Mouse (Mus musculus) midbrain, embryonic 13.5 days (tissue): ENCODE measurements around the gene Lpcat2b. TPM values are rescaled to one million over a fixed set of nuclear protein-coding genes. Genes with fewer than 3 reads are reported as not detected.
"Not testable (repeated sequence)": the region's sequence is repeated elsewhere in the genome, so short reads cannot be mapped to it uniquely, and the experiment has no call there.

ENCODE experiments used
- ATAC-seq: fragments of 200-750 bp; cut with Nextera tagmentation; 2 replicates; pipeline ENCODE4 v1.8.0; 2017; ENCODE audit warnings: mild to moderate bottlenecking, moderate TSS enrichment, moderate library complexity
- H3K27ac ChIP-seq: fragments of 300-500 bp; sonication (generic); 2 replicates; pipeline ENCODE4 v1.5.1; 2015; ENCODE audit warnings: inconsistent platforms, mild to moderate bottlenecking, moderate library complexity
- H3K27me3 ChIP-seq: fragments of 300-500 bp; sonication (generic); 2 replicates; pipeline ENCODE4 v1.6.1; 2015; ENCODE audit warnings: mild to moderate bottlenecking, inconsistent platforms
- H3K36me3 ChIP-seq: fragments of 300-500 bp; sonication (generic); 2 replicates; pipeline ENCODE4 v1.6.1; 2015; ENCODE audit warnings: mild to moderate bottlenecking, inconsistent platforms
- H3K4me1 ChIP-seq: fragments of 300-500 bp; sonication (generic); replicated peaks from 2 replicates; pipeline ENCODE4 v1.6.1; 2015; ENCODE audit warnings: inconsistent platforms
- H3K4me2 ChIP-seq: fragments of 300-500 bp; sonication (generic); replicated peaks from 2 replicates; pipeline ENCODE4 v1.6.1; 2015; ENCODE audit warnings: moderate library complexity, mild to moderate bottlenecking, inconsistent platforms
- H3K4me3 ChIP-seq: fragments of 300-500 bp; sonication (generic); replicated peaks from 2 replicates; pipeline ENCODE4 v1.5.1; 2015; ENCODE audit warnings: mild to moderate bottlenecking, inconsistent platforms
- H3K9ac ChIP-seq: fragments of 300-500 bp; sonication (generic); replicated peaks from 2 replicates; pipeline ENCODE4 v1.6.1; 2015; ENCODE audit warnings: mild to moderate bottlenecking, inconsistent platforms
- H3K9me3 ChIP-seq: fragments of 300-500 bp; sonication (generic); 2 replicates; pipeline ENCODE4 v1.6.1; 2016; ENCODE audit warnings: mild to moderate bottlenecking, inconsistent platforms
- WGBS: fragments of 180-500 bp; shearing (Covaris S2); methylation state at CpG from one replicate; pipeline ENCODE4 v1.1.7; 2015; 5-methylcytosine and 5-hydroxymethylcytosine counted together
- polyA plus RNA-seq: library from polyadenylated mRNA; unstranded; fragments of >200 nt; fragmentation: Nextera tagmentation; extraction: Ambion mirVana; gene quantifications from 2 replicates; pipeline ENCODE4 v1.2.1, GENCODE M21; 2015

Gene Lpcat2b
- polyA plus RNA-seq = not detected in 2 replicates

GRCm38 (mm10) chr5:107431249-107431648 lies at the start of gene Lpcat2b:
TSS of gene Lpcat2b (plus strand) at chr5:107431549.
- Histone ChIP-seq H3K36me3 (no peaks in the 10 kb centered on the region), H3K4me1 (no peaks in the 10 kb centered on the region), H3K9ac (no peak within 1 kb of the TSS), H3K4me2 (no peak within 1 kb of the TSS), H3K27me3 (no peaks in the 10 kb centered on the region), H3K27ac (no peak within 1 kb of the TSS), H3K4me3 (no peak within 1 kb of the TSS), H3K9me3 (no peaks in the 10 kb centered on the region)
- ATAC-seq = no peak
- WGBS = 83% methylated on average over 3 of the region's 3 CpGs

GRCm38 (mm10) chr5:107386448-107386847 lies 44.9 kb upstream of the Lpcat2b start:
- not testable (repeated sequence) for H3K27ac ChIP-seq, H3K4me1 ChIP-seq, H3K4me3 ChIP-seq, ATAC-seq, H3K36me3 ChIP-seq, H3K27me3 ChIP-seq, H3K9me3 ChIP-seq, H3K9ac ChIP-seq, H3K4me2 ChIP-seq

- Histone ChIP-seq H3K4me1 (no peaks in the 10 kb centered on the region), H3K36me3 (0 out of 2 replicates have a peak, but pooled peaks cover 3% of the 10 kb centered on the region), H3K9me3 (no peaks in the 10 kb centered on the region), H3K27ac (no peak overlapping the region), H3K4me2 (no peak overlapping the region), H3K9ac (no peak overlapping the region), H3K4me3 (no peak overlapping the region), H3K27me3 (no peaks in the 10 kb centered on the region)
- WGBS = 92% methylated on average over 1 of the region's 1 CpGs
- ATAC-seq = no peak
Measured at GRCm38 (mm10) chr5:107387788-107388187, 43.6 kb upstream of the Lpcat2b start.

GRCm38 (mm10) chr5:107389373-107389772 lies 42.0 kb upstream of the Lpcat2b start:
- no peak overlapping the region for H3K9ac ChIP-seq
- H3K27ac ChIP-seq = no peak overlapping the region
- H3K4me1 ChIP-seq = no peaks in the 10 kb centered on the region
- 94% methylated on average over 2 of the region's 2 CpGs for WGBS
- ATAC-seq = no peak
- no peak overlapping the region for H3K4me2 ChIP-seq
- no peaks in the 10 kb centered on the region for H3K27me3 ChIP-seq
- no peak overlapping the region for H3K4me3 ChIP-seq
- 0 out of 2 replicates have a peak, but pooled peaks cover 3% of the 10 kb centered on the region for H3K36me3 ChIP-seq
- H3K9me3 ChIP-seq = no peaks in the 10 kb centered on the region

GRCm38 (mm10) chr5:107394437-107394836 lies 36.9 kb upstream of the Lpcat2b start:
- no peak overlapping the region for H3K4me2 ChIP-seq
- WGBS = 71% methylated on average over 2 of the region's 2 CpGs
- H3K4me1 ChIP-seq = no peaks in the 10 kb centered on the region
- H3K27ac ChIP-seq = no peak overlapping the region
- H3K9ac ChIP-seq = no peak overlapping the region
- no peaks in the 10 kb centered on the region for H3K27me3 ChIP-seq
- H3K4me3 ChIP-seq = no peak overlapping the region
- ATAC-seq = no peak
- H3K36me3 ChIP-seq = no peaks in the 10 kb centered on the region
- no peaks in the 10 kb centered on the region for H3K9me3 ChIP-seq

- peak within 1 kb of the TSS; percentile 63 for H3K4me3 ChIP-seq
- no peak for ATAC-seq
- peaks cover 12% of the 10 kb centered on the region for H3K4me1 ChIP-seq
- no peaks in the 10 kb centered on the region for H3K9me3 ChIP-seq
- WGBS = 21% methylated on average over 5 of the region's 5 CpGs
- peak within 1 kb of the TSS; percentile 89 for H3K4me2 ChIP-seq
- no peaks in the 10 kb centered on the region for H3K36me3 ChIP-seq
- H3K27me3 ChIP-seq = peaks cover 37% of the 10 kb centered on the region
- H3K9ac ChIP-seq = peak within 1 kb of the TSS; percentile 66
- H3K27ac ChIP-seq = no peak within 1 kb of the TSS
Measured at GRCm38 (mm10) chr5:107402436-107402835, 28.9 kb upstream of the Lpcat2b start, which contains the start of gene Ephx4. TSS of gene Ephx4 (plus strand) at chr5:107402736.

- H3K27me3 ChIP-seq = peaks cover 37% of the 10 kb centered on the region
- peak overlapping the region; percentile 63 for H3K4me3 ChIP-seq
- under 1% methylated on average over 42 of the region's 80 CpGs for WGBS
- H3K4me2 ChIP-seq = peak overlapping the region; percentile 89
- H3K36me3 ChIP-seq = no peaks in the 10 kb centered on the region
- H3K9me3 ChIP-seq = no peaks in the 10 kb centered on the region
- no peak overlapping the region for H3K27ac ChIP-seq
- peak overlapping the region; percentile 66 for H3K9ac ChIP-seq
- peaks cover 12% of the 10 kb centered on the region for H3K4me1 ChIP-seq
- ATAC-seq = peak; percentile 90
Measured at GRCm38 (mm10) chr5:107403011-107403946, 28.1 kb upstream of the Lpcat2b start.

GRCm38 (mm10) chr5:107403947-107404684 lies 27.2 kb upstream of the Lpcat2b start:
- peak overlapping the region; percentile 89 for H3K4me2 ChIP-seq
- no peak overlapping the region for H3K27ac ChIP-seq
- peaks cover 37% of the 10 kb centered on the region for H3K27me3 ChIP-seq
- ATAC-seq = no peak
- no peaks in the 10 kb centered on the region for H3K36me3 ChIP-seq
- H3K9ac ChIP-seq = peak overlapping the region; percentile 66
- no peaks in the 10 kb centered on the region for H3K9me3 ChIP-seq
- H3K4me1 ChIP-seq = peaks cover 12% of the 10 kb centered on the region
- H3K4me3 ChIP-seq = peak overlapping the region; percentile 63
- 26% methylated on average over 12 of the region's 12 CpGs for WGBS

- Histone ChIP-seq H3K4me2 (no peak overlapping the region), H3K9me3 (no peaks in the 10 kb centered on the region), H3K4me3 (no peak overlapping the region), H3K4me1 (peaks cover 12% of the 10 kb centered on the region), H3K27me3 (peaks cover 37% of the 10 kb centered on the region), H3K36me3 (no peaks in the 10 kb centered on the region), H3K27ac (no peak overlapping the region), H3K9ac (no peak overlapping the region)
- ATAC-seq = no peak
- WGBS = 90% methylated on average over 4 of the region's 4 CpGs
Measured at GRCm38 (mm10) chr5:107405361-107405760, 26.0 kb upstream of the Lpcat2b start.

GRCm38 (mm10) chr5:107410305-107410704 lies 21.0 kb upstream of the Lpcat2b start:
- no peak overlapping the region for H3K9ac ChIP-seq
- H3K4me3 ChIP-seq = no peak overlapping the region
- no peak overlapping the region for H3K4me2 ChIP-seq
- WGBS = 92% methylated on average over 1 of the region's 1 CpGs
- peaks cover 3% of the 10 kb centered on the region for H3K27me3 ChIP-seq
- H3K27ac ChIP-seq = no peak overlapping the region
- no peaks in the 10 kb centered on the region for H3K9me3 ChIP-seq
- no peaks in the 10 kb centered on the region for H3K4me1 ChIP-seq
- no peaks in the 10 kb centered on the region for H3K36me3 ChIP-seq
- no peak for ATAC-seq

GRCm38 (mm10) chr5:107411326-107411725 lies 20.0 kb upstream of the Lpcat2b start:
- Histone ChIP-seq H3K4me3 (no peak overlapping the region), H3K36me3 (no peaks in the 10 kb centered on the region), H3K27ac (no peak overlapping the region), H3K9me3 (no peaks in the 10 kb centered on the region), H3K27me3 (no peaks in the 10 kb centered on the region), H3K9ac (no peak overlapping the region), H3K4me1 (no peaks in the 10 kb centered on the region), H3K4me2 (no peak overlapping the region)
- no peak for ATAC-seq
- WGBS = 74% methylated on average over 4 of the region's 4 CpGs

GRCm38 (mm10) chr5:107412285-107412684 lies 19.1 kb upstream of the Lpcat2b start:
- no peaks in the 10 kb centered on the region for H3K36me3 ChIP-seq
- H3K9ac ChIP-seq = no peak overlapping the region
- no peak overlapping the region for H3K4me2 ChIP-seq
- no peaks in the 10 kb centered on the region for H3K9me3 ChIP-seq
- no peaks in the 10 kb centered on the region for H3K4me1 ChIP-seq
- no peaks in the 10 kb centered on the region for H3K27me3 ChIP-seq
- ATAC-seq = no peak
- H3K4me3 ChIP-seq = no peak overlapping the region
- 77% methylated on average over 2 of the region's 2 CpGs for WGBS
- H3K27ac ChIP-seq = no peak overlapping the region
